Mouse (Mus musculus) liver, postnatal 0 days (tissue): ENCODE results near the gene Gk5.

Experiments used
- CTCF ChIP-seq: sonication (generic); IDR thresholded peaks from 2 replicates; pipeline ENCODE4 v1.5.1; 2016; ENCODE audit warnings: antibody characterized with exemption, low read depth
- EP300 ChIP-seq: IDR thresholded peaks from 2 replicates; pipeline ENCODE4 v1.6.1; 2016; ENCODE audit warnings: antibody characterized with exemption, low read depth, mild to moderate bottlenecking

- TF ChIP-seq CTCF: no peak
- no peak for TF ChIP-seq EP300
These were observed 51.4 kb downstream of the Gk5 start for GRCm38 (mm10) chr9:96170600-96170999.
